Mouse (Mus musculus) splenic B cell, adult 2 months (primary cell): Measurements from ENCODE around the gene Rbm19.

Experiments used
- DNase-seq: peaks from one replicate; pipeline ENCODE4 v3.0.0-alpha.2; 2011; ENCODE audit warnings: low read depth, low spot score
- H3K27me3 ChIP-seq: 2 replicates; pipeline ENCODE4 v1.6.1; 2012; ENCODE audit warnings: mild to moderate bottlenecking, low read length, moderate library complexity, mixed read lengths; ENCODE audit not compliant: control insufficient read depth, poor library complexity, insufficient read depth, severe bottlenecking
- H3K36me3 ChIP-seq: 2 replicates; pipeline ENCODE4 v1.6.1; 2012; ENCODE audit warnings: mild to moderate bottlenecking, low read length, moderate library complexity, mixed read lengths; ENCODE audit not compliant: control insufficient read depth, poor library complexity, insufficient read depth, severe bottlenecking

The Rbm19 gene

DNA sequence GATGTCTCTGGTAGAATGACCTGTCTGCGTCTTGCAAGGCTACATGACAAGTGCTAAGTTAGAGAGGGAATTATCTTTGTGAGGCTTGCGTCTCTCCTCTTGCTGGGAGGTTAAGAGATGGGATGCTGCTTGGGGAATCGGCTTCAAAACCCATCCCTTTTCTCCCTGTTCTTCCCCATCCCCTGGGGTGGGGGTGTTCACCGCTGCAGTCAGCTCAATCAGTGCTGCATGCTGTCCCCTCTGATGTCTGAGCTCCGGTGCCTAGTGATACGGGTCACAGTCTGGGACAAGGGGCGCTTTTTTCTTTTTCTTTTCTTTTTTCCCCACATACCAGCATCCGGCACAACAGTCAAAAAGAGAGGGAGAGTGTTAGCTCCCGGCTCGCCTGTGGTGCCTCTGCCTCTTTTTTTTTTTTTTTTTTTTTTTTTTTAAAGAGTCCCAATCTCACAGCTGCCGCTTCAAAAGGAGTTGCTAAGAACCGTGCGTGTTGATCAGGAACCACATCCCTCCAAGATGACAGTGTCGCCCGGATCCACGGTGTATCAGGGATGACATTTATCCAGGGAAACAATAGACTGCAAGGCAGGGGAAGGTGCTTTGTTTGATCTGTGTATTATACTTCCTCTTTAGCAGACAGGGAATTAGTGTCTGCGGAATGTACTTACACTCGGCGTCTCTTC, 29.2 kb downstream of the Rbm19 start:
- no peak for DNase-seq
- no peaks in the 10 kb centered on the region for H3K27me3 ChIP-seq

DNA sequence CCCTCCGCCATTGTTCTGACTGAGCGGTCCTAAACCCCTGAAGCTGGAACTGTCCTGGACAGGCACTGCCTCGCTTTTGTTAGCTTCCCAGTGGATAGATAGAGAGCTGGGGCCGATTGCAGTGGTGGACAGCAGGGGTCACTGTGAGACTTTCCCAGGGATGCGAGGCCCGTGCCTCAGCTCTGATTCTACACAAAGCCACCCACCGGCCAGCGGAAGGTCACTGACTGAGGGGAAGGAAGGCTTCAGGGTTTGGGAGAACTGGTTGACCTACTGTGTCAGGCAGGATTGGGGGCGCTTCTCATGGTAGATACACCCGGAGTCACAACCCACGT, 29.8 kb downstream of the Rbm19 start:
- H3K27me3 ChIP-seq: no peaks in the 10 kb centered on the region
- no peak for DNase-seq
- peaks cover 6% of the 10 kb centered on the region for H3K36me3 ChIP-seq

More for the DNA sequence above, 29.2 kb downstream of the Rbm19 start:
- H3K36me3 ChIP-seq: peaks cover 6% of the 10 kb centered on the region

DNA sequence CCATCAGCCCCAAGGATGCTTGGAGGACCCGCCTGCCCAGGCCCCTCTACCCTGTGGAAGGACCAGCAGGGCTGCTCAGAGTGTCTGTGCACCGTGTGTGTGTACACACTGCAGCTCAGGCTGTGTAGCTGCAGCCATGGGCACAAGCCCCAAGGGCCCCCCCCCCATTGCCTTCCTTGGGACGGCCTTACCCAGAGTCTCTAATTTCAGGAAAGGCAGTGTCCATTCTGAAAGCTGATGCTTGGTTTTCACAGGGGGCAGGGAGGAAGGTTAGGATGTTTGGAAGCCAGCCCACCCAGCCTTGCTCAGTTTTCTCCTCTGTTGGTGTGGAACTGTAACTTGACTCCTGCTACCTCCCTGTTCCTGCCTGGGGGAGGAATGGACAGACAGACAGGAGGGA, 30.6 kb downstream of the Rbm19 start:
- H3K27me3 ChIP-seq: no peaks in the 10 kb centered on the region
- no peak for DNase-seq
- peaks cover 6% of the 10 kb centered on the region for H3K36me3 ChIP-seq

DNA sequence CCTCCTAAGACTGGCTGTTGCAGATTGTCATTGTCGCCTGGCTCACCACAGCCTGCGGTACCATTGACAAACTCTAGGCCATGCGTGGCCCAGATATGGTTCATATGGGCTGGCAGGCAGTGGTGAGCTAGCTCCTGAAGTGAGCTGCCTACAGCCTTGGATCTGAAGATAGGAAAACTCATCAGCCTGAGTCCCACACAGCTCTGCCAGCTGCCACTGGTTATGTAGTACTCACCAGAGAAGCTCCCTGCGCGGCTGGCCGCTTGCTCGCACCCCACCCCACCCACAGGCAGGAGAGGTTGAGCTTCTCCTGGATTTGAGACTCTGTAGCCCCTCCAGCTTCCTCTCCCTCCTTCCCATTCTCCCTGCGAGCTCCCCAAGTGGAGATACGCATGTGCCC, 32.0 kb downstream of the Rbm19 start:
- no peaks in the 10 kb centered on the region for H3K27me3 ChIP-seq
- DNase-seq: no peak
- peaks cover 6% of the 10 kb centered on the region for H3K36me3 ChIP-seq

DNA sequence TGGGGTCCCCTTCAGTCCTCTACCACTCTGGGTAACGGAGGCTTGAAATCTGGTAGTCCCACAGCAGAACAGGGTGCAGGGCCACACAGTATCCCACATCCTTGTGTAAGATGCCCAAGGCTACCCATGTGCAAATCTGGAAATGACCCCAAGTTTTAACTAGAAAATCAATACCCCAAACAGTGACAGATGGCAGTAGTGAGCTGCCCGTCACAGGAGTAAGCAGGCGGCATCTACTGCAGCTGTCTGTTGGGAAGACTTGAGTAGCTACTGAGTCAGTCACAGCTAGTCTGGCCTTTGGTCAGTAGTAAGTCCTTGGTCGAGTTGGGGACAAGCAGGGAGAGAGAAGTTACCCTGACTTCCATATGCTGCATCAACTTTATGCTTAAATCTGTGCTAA, 34.9 kb downstream of the Rbm19 start:
- H3K27me3 ChIP-seq: no peaks in the 10 kb centered on the region
- peaks cover under 1% of the 10 kb centered on the region; the same call in 1 of the 2 replicates for H3K36me3 ChIP-seq
- no peak for DNase-seq

DNA sequence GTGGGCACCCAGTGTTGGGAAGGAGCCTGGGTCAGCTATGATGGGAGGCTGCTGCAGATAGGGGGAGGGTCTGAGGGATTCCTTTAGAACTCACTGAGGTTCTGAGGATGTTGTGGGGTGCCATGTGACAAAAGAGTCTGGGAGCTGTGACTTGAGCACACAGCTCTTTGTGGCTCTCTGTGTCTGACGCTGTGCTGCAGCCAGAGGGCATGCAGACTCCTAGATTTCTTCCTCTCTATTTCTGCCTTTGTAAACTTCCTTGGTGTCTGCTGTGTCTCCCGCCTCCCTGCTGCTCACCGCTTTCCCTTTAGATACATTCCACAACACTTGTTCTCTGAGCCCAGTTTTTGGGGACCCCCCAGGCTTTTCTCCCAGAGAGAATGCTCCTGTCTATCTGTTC, 36.9 kb downstream of the Rbm19 start:
- DNase-seq: no peak
- H3K36me3 ChIP-seq: no peaks in the 10 kb centered on the region
- no peaks in the 10 kb centered on the region for H3K27me3 ChIP-seq

DNA sequence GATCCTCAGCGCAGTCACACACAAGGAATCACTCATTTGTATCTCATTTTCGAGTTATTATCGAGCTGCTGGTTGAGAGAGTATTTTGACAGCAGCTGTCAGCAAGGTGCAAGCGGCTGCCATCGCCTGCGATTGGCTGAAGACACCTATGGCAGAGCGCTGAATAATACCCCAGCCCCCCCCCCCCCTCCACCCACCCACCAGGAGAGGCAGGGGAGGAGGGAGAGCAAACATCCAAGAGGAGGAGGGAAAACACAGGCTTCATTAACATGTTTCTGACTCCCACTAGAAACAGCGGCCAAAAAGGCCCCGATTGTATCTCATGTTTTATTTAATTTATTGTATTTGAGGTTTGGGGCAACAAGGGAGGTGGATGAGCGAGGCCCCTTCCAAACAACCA, 39.4 kb downstream of the Rbm19 start:
- no peak for DNase-seq
- Histone ChIP-seq H3K36me3 (no peaks in the 10 kb centered on the region), H3K27me3 (no peaks in the 10 kb centered on the region)

DNA sequence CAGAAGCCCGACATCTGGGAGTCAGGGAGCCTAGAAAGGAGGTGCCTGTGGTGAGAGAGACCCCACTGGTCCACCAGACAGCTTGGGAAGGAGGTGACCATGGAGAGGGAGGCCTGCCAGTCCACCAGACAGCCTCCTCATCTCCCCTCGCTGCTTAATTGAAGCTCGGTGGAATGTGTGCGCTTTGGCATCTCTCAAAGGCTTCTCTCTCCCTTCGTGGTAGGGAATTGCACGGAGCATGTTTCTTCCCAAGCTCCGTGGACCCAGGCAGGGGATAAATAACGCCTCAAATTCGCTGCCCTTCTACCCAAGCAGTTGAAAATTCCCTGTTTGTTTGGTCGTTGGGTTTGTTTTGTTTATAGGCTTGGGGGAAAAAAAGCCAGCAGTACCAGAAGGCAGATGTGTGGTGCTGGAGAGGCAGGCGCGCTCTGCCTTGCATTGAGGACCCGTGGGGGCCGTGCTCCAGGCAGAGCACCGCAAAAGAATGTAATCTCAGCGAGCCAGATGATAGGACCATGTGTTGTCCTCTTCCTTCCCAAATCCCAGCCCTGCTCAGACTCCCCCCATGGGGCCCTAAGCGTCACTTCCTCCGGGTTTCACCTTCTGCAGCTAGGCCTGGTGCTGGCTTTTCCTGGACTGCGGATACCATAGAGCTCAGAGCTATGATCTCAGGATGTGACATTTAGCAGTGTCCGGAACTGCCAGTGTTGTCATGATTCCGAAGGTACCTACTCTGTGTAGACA, 40.1 kb downstream of the Rbm19 start:
- H3K27me3 ChIP-seq: no peaks in the 10 kb centered on the region
- DNase-seq: no peak
- no peaks in the 10 kb centered on the region for H3K36me3 ChIP-seq

DNA sequence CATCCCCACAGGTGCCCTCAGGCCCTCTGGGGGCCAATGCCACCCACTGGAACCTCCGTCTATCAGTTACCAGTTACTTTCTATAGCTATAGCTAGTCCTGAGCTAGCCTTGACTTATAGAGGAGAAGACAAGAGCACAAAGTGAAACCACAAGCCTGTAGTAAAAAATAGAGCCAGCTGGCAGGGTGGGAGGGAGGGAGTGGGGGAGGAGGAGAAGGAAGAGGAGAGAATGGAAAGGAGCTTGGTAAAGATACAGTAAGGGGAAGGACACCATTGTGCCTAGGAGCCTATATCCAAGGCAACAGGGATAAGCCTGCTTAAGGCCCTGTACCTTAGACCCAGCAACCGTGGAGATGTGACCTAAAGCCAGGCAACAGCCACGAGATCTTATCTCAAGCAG, 40.9 kb downstream of the Rbm19 start:
- DNase-seq: no peak
- Histone ChIP-seq H3K36me3 (no peaks in the 10 kb centered on the region), H3K27me3 (no peaks in the 10 kb centered on the region)

DNA sequence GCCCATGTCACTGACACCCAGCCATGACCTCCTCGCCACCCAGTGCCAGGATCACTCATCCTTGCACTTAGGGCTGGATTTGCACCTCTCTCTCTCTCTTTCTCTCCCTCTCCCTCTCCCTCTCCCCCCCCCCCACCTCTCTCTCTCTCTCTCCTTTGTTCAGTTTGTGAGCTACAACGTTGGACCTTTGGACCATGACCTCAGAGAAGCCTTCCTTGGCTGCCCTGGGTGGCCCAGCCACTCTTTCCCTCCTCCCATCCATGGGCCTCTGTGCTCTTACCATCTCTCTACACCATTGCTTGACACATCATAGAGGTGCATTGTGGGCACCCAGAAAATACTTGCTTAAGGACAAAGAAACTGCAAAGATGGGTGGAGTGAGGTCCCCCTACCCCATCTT, 42.2 kb downstream of the Rbm19 start:
- no peak for DNase-seq
- H3K36me3 ChIP-seq: no peaks in the 10 kb centered on the region; the same call in 1 of the 2 replicates

DNA sequence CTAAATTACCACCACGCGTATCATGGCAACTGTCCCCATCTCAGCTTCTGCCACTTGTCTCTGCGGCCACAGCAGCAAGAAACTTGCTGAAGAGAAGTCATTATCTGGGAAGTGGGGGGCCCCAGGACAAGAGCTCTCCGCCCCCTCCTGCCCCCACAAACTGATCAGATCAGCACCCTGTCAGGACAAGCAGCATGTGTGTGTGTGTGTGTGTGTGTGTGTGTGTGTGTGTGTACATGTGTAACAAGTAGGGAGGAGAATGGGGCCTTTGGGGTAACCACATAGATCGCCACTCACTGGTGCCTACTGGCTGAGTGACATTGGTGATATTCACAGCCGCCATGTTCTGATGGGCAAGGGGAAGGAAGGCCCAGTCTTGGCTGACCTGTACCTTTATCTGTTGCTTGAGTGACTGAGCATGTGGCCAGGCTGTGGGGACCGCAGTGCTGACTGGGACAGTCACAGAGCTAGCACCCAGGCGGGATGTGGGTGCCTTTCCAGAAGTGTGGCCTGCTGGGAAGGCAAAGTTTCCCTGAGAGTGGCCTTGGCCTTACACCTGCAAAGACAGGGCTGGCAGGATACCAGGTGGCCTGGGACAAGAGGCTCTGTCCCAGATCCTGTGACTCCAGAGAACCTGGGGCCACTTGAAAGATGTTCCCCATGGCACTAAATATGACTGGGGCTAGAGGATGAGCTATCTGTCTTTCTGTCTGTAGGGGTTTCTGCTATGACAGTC, 44.8 kb downstream of the Rbm19 start:
- Histone ChIP-seq H3K36me3 (no peaks in the 10 kb centered on the region; the same call in 1 of the 2 replicates), H3K27me3 (no peaks in the 10 kb centered on the region)
- DNase-seq: no peak

More for the DNA sequence above, 42.2 kb downstream of the Rbm19 start:
- H3K27me3 ChIP-seq: no peaks in the 10 kb centered on the region

DNA sequence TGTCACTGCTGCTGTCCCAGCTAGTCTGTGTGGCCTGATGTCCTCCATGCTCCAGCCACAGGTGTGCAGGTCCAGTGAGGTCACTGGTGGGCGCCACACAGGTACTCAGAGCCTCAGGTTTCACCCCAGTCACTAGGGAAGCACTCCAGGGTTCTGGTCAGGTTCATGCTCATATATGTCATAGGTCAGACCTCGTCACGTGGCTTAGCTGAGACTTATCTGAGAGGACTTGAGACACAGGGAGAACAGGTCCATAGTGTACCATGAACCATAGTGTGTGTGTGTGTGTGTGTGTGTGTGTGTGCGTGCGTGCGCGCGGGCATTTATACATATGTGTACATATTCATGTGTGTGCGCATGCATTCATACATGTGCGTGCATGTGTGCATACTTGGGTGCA, 46.4 kb downstream of the Rbm19 start:
- H3K36me3 ChIP-seq: no peaks in the 10 kb centered on the region; the same call in 1 of the 2 replicates

DNA sequence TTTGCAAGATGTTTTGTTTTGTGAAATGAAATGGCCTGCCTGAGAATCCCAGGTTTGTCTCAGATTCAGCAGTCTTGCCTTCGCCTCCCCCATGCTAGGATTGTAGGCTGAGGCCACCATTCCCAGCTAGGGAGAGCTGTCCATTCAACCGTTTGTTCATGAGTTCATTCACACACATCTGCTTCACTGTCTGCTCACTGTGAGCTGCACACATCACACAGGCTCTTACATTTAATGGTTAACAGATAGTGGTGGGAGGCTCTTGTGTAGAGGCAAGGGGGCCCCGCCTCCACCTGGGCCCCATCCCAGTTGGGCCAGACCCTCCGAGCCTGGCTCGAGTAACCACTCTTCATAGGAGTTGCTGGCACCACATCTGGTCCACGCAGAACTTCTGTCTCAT, 47.2 kb downstream of the Rbm19 start:
- DNase-seq: no peak
- Histone ChIP-seq H3K27me3 (no peaks in the 10 kb centered on the region), H3K36me3 (no peaks in the 10 kb centered on the region; the same call in 1 of the 2 replicates)

More for the DNA sequence above, 46.4 kb downstream of the Rbm19 start:
- H3K27me3 ChIP-seq: no peaks in the 10 kb centered on the region
- DNase-seq: no peak

DNA sequence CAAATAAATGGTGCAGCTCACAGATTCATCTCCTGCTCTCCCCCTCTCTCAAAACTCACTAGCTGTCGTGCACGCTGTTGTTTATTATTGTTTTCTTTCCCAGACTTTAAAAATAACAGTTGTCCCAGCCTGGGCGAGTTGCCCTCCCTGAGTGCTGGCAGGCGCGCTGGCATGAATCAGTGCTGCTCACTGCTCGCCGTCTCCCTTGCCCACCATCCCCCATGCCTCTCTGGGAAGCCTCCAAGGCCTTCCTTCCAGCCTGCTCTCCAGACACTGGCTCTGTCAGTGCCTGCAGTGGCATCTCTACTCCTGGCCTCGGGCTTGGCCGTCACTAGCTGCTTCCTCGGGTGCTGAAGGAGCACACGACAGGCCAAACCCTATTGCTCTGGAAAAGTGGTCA, 48.2 kb downstream of the Rbm19 start:
- Histone ChIP-seq H3K27me3 (no peaks in the 10 kb centered on the region), H3K36me3 (no peaks in the 10 kb centered on the region; the same call in 1 of the 2 replicates)
- no peak for DNase-seq
